Mouse (Mus musculus): ENCODE data around the gene Maml2.

The Maml2 gene

DNA sequence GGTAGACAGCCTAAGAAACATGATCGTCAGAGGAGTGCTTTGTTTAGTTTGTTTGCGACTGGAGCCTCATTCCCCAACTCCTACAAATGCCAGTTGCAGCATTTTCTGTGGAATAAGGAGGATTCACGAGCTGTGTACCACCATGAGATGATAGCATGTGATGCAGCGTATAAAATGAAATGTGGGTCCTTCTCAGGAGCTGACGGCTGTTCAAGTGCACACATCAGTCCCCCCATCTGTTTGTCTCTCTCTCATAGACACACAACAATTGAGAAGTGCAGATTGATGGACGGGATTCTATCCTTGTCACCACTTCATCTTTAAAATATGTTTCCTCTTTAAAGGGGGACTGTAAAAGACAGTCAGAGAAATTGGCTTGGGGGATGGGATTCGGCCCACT lies 12.1 kb downstream of the Maml2 start:
- CTCF ChIA-PET = no interaction called here

DNA sequence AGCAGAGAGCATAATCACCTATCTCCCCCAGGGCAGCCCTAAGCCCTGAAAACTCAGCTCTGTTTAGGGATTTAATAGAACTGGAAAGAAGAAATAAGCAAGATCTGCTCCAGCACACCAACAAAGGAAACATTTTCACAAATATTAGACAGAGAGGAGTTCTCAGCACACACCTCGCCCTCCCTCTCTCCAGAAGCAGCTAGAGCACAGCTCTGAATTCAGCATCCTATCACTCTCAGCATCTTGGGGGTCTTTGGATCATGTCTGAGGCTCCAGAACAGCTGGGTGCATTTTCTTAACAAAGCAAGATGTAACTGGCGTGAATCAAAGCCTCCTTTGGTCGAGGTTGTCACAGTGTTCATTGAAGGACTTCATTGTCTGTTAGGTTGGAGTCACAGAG lies 12.5 kb downstream of the Maml2 start:
- CTCF ChIA-PET = no interaction called here

DNA sequence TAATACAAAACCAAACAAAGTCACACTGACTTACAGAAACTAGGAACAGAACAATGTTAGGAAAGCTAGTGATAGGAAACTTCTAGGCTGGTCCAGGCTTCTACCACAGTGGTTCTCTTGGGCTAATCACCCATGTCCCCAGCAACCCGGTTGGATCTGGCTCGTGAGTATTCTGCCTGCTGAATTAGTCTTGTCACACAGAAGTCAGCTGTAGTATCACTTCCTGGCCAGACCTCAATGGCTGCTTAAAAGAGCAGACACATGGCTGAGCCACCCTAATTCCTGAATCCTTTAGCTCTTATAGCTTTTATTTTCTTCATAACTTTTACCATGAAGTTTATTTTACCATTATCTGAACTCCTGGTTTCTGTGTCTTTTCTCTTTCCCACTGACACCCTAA lies 13.3 kb downstream of the Maml2 start:
- CTCF ChIA-PET = no interaction called here

DNA sequence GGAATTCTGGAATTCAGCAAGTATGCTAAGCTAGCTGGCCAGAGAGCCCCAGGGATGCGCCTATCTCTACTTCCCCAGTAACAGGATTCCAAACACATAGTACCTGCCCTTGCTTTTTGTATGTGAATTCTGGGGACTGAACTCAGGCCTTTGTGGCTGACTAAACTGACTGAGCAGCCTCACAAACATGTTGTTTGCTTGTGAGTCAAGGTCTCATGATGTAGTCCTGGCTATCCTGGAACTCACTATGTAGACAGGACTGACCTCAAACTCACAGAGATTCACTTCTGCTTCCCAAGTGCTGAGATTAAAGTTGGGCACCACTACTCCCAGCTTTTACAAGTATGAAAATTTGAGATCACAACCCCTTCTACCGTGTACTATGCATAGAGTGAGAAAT lies 16.2 kb downstream of the Maml2 start:
- CTCF ChIA-PET = no interaction called here

DNA sequence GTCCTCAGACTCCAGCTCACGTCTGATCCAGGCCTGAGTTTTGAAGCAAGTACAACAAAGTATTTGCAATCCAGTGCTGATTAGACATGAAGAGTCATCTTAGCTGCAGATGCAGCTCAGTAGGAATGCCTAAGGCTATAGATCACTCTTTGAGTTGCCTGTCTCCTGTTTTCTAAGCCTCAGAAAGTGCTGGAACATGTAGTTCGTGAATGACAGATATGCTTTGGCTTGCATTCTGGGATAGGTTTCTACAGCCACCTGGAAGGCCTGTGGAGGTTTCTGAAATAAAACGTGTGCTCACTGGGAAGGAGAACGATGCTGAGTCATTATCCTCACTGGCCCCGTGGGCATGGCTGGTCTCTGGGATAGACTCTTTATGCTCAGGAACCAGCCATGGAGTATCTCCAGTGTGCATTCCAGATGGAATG lies 16.8 kb downstream of the Maml2 start:
- CTCF ChIA-PET = no interaction called here

DNA sequence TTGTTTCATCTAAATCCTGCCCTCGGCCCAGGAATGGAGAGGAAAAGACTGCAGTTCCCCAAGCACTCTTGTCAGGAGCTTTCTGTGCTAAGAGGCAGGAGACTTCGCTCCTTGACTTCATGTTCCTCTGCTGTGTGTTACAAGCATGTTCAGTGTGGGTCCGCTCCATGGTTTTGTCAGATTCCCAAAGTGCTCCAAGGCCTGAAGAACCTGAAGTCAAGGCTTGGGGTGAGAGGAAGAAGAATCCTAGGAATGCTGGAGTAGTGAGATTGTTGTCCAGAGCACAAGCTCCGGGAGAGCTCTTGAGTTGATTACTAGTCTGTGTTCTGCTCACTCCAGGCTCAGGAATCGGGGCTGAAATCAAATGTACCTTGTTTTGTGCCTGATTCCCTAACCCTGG lies 17.6 kb downstream of the Maml2 start:
- CTCF ChIA-PET = no interaction called here

DNA sequence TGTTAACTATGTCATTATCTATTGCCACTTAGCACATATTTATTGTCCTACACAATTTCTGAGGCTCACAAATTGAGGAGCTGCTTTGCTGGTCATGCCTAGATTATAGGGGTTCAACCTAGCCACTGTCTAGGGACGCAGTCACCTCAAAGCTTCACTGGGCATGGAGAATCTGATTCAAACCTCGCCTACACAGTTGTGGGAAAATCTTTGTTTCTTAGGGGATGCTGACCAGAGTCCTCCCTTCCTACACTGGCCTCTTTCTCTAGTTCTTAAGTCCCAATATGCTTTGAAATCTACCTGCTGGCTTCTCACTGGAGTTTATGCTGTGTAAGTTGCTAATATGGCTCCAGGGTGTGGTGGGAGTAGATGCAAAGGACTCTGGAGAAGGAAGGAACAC lies 21.8 kb downstream of the Maml2 start:
- CTCF ChIA-PET = no interaction called here

DNA sequence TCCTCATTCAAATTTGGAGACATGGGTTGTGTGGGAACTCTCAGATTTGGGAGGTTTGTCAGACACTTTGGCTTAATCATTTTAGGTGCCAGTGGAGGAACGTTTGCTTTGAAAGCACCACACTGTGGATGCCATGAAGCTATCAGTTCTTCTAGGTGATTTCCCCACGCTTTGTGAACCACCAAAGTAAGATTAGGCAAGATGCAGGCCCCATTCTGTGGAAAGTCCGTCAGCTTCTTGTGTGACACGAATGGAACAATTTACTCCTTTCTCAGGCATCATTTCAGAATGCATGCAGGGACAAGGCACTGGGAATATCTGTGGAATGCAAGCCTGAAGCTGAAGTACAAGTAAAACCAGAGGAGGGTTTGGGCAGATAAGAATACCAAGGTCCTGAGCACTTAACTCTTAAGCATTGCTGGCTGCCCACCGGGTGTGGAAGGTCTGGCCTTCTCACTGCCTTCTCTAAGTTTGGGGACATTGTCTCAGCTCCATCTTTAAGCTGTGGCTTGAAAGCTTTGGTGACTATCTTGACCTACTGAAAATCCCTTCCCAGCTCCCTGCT lies 23.1 kb downstream of the Maml2 start:
- CTCF ChIA-PET = no interaction called here

DNA sequence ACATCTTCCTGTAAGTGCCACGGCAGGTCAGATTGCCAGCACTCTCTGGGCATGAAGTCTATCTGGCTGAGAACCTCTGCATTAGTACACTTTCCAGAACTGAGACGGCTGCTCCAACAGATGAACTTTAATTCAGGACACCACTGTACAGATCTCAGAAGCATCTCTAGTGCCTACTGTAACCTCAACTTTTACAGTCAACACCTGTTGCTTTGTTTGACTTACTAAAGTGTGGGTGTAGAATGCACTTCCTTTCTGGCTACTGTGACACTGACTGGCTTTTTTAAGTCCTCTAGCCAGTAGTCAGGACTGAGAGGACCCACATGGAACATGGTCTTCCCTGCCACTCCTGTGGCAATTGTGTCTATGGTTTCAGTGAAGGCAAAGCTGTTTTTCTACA lies 25.3 kb downstream of the Maml2 start:
- CTCF ChIA-PET = no interaction called here

DNA sequence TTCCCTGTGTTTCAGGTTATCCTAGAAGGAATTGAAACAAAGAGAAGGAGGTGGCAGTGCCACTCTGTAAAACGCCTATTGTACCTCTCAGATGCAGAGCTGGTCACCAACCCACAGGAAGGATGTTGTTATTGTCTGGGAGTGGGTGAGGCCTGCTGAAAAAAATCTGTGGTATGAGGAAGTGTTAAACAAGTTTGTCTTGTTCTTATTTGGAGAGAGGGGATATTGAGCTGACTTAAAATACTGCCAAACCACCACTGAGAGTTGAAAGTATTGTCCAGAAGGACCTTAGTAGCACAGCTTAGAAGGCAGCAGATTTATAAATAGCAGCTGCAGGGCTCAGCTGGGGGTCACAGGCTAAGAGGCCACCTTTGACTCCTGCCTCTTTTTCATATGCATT lies 25.9 kb downstream of the Maml2 start:
- CTCF ChIA-PET = no interaction called here

DNA sequence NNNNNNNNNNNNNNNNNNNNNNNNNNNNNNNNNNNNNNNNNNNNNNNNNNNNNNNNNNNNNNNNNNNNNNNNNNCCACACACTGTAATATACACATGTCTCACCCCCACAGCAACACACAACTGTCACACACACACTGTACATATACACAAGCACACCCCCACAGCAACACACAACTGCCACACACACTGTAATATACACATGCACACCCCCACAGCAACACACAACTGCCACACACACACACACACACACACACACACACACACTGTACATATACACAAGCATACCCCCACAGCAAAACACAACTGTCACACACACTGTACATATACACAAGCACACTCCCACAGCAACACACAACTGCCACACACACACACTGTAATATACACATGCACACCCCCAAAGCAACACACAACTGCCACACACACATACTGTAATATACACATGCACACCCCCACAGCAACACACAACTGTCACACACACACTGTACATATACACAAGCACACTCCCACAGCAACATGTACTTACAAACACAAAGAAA lies 116.5 kb downstream of the Maml2 start:
- CTCF ChIA-PET = no interaction called here

DNA sequence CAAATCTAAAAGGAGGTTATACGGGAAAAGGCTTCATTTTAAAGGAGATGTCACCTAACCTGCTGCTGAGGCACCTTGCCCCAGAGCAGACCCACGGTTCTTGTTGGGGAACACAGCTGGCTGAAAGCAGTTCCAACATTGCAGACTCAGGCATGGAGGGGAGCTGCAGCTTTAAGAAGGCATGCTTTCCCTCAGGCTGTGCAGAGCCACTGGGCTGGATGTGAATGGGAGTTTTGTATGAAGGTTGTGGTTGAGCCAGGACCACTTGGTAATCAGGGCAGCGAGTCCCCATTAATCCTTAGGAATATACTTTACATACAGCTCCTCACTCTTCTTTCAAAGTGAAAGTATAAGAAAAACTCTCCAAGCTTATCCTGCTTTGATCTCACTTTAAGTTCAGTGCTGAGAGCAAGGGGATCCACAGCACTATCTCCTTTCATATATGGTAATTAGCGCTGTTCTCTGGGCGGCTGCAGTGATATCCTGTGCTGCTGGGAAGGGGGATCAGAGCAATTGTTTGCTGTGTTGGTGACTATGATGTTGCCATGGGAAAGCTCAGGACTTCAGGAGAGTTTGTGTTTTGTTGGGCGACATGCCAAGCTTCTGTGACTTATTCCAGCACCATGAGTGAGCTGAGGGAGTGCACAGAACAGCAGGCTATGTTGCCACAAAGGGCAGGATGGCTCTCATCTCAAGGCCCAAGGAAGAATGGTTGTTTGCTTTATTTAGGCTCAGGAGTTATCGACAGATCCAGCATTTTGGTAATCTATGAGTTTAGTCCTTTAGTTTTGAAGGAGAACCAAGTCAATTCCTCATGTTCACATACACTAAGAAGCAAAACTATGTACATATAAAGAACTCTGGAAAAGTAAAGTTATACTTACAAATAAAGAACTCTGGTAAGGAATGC lies 127.5 kb downstream of the Maml2 start:
- CTCF ChIA-PET = no interaction called here

DNA sequence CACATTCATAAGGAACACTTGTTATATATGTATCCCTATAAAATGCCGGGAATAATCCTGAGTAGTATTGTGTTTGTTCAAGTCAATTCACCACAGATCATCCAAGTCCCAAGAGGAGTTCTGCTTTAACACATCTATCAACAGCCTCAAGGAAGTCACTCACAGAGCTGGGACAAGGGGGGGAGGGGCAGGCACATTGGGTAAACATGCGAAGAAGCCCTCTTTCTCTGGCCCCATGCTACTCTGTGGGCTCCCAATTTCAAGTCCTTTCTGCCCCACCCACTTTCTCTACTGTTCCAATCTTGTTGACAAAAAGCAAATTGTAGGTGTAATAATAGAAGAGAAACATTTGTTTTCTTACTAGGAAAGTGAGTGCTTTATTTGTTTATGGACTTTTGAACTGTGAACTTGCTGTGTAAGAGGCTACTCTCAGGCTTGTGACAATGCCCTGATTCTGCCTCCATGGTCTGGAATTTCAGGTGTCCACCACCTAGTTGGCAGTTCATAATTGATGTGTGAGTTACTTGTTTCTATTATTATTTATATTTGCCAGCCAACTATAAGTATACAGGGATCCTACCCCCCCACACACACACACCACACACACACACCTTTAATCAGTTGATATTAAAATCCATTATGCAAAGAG lies 131.8 kb downstream of the Maml2 start:
- CTCF ChIA-PET = no interaction called here

DNA sequence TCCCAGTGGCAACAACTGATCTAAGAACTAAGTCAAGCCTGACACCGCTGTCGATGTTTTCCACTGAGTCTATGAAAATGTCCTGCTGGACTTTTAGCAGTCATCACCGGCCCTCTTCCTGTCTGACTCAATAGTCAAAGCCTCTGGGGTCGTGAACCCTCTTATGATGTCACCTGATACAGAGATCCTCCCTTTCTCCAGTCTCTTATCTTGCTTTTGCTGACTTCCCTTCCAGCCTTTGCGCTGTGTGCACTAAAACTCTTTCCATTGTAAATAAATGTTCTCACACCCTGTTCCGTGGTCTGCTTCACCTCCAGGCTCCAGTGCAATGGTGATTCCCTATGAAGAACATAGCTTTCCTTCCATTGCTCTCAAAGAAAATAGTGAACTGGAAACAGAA lies 132.5 kb downstream of the Maml2 start:
- CTCF ChIA-PET = interaction anchor here (0.6 kb wide), 1 partner anchor 14 kb away, joined by 4 read pairs; no protein-coding TSS in a partner anchor

DNA sequence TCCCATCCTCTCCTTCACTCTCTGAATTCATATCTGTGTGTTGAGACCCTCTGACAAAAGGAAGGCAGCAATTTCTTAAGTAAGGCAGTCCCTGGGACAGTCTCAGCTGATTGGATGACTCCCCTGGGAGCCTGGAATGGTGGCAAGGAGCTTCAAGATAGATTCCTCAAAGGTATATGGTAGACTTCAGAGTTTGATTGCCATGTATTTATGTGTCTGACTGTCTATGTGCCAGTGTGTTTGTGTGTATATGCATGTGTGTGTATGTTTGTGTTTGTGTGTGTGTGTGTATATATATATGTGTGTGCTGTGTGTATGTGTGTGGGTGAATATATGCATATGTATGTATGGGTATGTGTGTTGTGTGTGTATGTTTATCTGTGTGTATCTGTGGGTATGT lies 133.0 kb downstream of the Maml2 start:
- CTCF ChIA-PET = interaction anchor here (0.6 kb wide), 1 partner anchor 14 kb away, joined by 4 read pairs; no protein-coding TSS in a partner anchor

DNA sequence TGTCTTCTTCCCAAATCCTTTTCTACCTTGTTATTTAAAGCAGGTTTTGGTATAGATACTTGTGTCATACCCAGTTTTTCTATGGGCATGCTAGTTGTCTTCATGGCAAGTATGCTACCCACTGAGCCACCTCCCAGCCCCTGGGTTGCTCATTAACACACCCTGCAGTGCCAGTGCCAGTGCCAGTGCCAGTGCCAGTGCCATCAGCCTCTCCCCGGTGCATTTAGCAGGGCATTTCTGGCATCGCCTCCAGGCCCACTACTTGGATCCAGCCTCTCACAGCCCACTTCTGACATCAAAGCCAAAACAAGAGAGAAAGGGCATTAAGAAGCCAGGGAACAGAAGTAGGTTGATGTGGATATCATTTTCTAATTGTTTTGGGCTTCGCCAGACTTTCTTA lies 133.9 kb downstream of the Maml2 start:
- CTCF ChIA-PET = no interaction called here

DNA sequence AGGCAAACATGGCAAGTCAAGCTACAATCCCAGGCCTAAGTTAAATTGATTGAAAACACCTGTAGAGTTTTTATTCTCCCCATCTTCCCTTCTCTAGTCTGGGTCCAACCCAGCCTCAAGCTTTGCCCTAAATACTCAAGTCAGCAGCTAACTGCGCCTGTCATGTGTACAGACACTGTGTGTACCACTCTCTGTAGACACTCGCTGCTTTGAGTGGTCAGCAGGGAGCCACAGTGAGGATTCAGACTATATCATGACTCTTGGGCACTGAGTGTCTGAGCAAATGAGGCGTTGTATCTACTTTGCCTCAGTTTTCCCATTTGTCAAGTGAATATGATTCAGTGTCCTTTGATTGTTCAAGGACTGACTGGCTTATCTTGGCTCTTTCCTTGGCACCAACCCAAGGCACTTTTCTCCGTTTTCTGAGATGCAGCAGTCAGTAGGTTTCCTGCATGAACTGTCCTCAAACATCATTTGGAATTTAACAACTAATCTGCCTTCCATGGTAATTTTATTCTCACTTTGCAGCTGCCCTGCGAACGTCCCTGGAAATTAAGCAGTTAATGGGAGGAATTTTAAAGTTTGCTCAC lies 135.8 kb downstream of the Maml2 start:
- CTCF ChIA-PET = no interaction called here

DNA sequence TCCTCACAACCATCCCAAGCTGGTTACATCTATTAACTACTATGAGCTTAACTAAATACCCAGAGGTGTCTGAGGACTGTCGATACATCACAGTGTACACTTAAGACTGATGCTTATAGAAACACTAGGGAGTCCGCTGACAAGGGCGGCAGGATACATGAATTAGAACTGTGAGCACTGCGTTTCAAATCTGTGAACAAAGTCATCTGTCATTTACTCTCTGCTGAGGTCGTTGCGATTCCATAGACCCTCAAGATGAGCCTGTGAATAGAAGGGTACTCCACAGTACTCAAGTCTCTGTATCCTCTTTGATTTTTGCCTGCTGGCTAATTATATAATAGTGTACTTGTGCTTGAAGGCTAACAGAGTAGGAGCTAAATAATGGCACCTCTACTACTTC lies 143.2 kb downstream of the Maml2 start:
- CTCF ChIA-PET = no interaction called here

DNA sequence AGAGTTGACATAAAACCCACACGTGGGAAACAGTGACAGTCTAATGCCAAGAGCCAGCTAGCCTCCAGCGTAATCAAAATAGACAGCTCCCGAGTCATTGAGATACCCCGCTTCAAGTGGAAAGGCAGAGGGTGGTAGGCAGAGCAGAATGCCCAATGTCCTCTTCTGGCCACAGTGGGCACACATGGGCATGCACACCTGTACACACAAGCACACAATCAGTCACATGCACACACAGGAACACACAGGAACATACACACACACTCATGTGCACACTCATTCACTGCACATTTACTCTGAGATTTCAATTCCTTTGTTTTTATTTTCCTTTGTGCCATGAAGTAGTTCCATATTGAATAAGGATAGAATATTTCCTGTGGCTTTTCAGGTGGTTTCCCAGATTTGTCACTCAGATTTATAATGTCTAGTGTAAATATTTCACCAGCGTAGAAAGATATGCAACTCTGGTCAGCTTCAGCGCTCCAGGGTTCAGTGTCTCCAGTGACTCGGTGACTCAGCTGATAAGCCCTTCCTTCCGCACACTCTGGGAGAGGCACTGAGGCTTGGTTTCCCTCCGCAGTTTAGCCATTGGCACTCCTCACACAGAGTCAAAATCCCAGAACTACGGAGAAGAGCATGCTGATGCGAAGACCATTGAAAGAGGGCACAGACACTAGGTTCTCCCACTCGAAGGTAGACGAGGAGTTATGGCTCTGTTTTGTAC lies 144.4 kb downstream of the Maml2 start:
- CTCF ChIA-PET = no interaction called here

DNA sequence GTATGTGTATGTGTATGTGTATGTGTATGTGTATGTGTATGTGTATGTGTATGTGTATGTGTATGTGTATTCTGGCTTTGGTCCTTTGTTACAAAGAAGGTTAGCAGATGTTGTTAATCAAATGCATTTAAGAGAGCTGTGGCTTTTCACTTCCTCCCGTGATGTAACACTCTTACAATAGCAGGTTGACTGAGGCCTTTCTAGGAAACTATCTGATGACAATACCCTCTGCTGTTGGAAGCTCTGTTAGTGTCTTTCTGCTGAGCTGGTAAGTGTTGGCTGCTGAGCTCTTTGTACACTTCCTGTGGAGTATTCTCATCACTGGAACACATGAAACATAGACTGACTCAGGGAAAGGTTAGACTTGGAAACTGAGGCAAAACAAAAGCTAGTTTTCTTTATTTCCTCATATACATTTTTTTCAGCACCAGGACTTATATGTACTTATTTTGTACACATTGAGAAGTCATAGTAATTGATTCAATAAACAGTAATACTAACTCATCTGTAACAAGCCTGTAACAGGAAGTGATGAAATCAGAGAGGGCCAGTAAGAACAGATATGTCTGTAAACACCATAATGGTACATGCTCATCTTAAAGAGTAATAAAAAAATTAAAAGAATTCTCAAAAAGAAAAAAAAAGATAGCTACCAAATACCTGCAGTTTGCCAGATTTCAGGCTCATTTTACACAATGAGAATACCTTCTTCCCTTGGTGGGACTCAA lies 145.9 kb downstream of the Maml2 start:
- CTCF ChIA-PET = no interaction called here

DNA sequence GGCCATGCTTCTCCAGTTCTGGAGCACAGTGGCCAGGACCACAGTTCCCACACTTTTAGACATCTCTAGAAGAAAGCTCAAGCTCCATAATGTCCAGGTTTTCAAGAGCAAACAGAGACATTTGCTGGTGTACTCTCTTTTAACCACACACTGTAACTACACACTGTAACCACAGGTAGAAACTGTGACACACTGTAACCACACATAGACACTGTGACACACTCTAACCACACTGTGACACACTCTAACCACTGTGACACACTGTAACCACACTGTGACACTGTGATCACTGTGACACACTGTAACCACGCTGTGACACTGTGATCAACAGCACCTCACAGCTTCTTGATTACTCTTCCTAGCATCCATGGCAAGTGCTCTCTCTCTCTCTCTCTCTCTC lies 148.5 kb downstream of the Maml2 start:
- CTCF ChIA-PET = interaction anchor here (0.6 kb wide), 1 partner anchor 207 kb away, joined by 4 read pairs; no protein-coding TSS in a partner anchor

Measured in spleen, embryonic (tissue).